Mouse (Mus musculus) small intestine, adult 2 months (tissue): Measurements from ENCODE around the gene Slc5a6. TPM values are rescaled to one million over a fixed set of nuclear protein-coding genes. Genes with fewer than 3 reads are reported as not detected.
"Not testable (repeated sequence)": the region's sequence is repeated elsewhere in the genome, so short reads cannot be mapped to it uniquely, and the experiment has no call there.

Experiments
- H3K27ac ChIP-seq: fragments of 200-500 bp; 2 replicates; pipeline ENCODE4 v1.5.1; 2012; ENCODE audit warnings: low read depth, low read length, control low read depth, inconsistent platforms; ENCODE audit not compliant: insufficient read depth
- H3K27me3 ChIP-seq: fragments of 200-500 bp; 2 replicates; pipeline ENCODE4 v1.6.1; 2012; ENCODE audit warnings: mild to moderate bottlenecking, moderate library complexity, low read length, inconsistent platforms; ENCODE audit not compliant: control insufficient read depth, insufficient read depth
- H3K36me3 ChIP-seq: fragments of 200-500 bp; 2 replicates; pipeline ENCODE4 v1.6.1; 2012; ENCODE audit warnings: mild to moderate bottlenecking, low read length, control low read depth, inconsistent platforms; ENCODE audit not compliant: control insufficient read depth, insufficient read depth
- H3K4me1 ChIP-seq: fragments of 200-500 bp; 2 replicates; pipeline ENCODE4 v1.6.1; 2012; ENCODE audit warnings: low read length, inconsistent platforms, mixed read lengths; ENCODE audit not compliant: control insufficient read depth, insufficient read depth, insufficient read length
- H3K4me3 ChIP-seq: fragments of 200-500 bp; 2 replicates; pipeline ENCODE4 v1.5.1; 2012; ENCODE audit warnings: low read depth, mild to moderate bottlenecking, control low read depth, inconsistent platforms, low read length, moderate library complexity
- CTCF ChIP-seq: fragments of 200-500 bp; IDR thresholded peaks from 2 replicates; pipeline ENCODE4 v1.5.1; 2012; ENCODE audit warnings: low read depth, mild to moderate bottlenecking, control low read depth, inconsistent platforms, low read length, moderate library complexity, mixed read lengths; ENCODE audit not compliant: insufficient replicate concordance, insufficient read length; ENCODE audit errors: extremely low read depth
- POLR2A ChIP-seq: fragments of 200-500 bp; IDR thresholded peaks from 2 replicates; pipeline ENCODE4 v1.6.1; 2012; ENCODE audit warnings: low read depth, mild to moderate bottlenecking, control low read depth, inconsistent platforms, low read length, moderate library complexity
- whole genome bisulfite sequencing: fragments of 180-500 bp; shearing (Covaris S2); methylation state at CpG from one replicate; pipeline ENCODE4 v1.1.7; 2018; 5-methylcytosine and 5-hydroxymethylcytosine counted together
- polyA plus RNA-seq: library from polyadenylated mRNA; depleted of rRNA; stranded (reverse); fragments of >200 nt; gene quantifications from 2 replicates; pipeline ENCODE4 v1.2.3, GENCODE M21; 2012

Slc5a6 gene
- polyA plus RNA-seq, 1 experiment, result 75.0 TPM

DNA sequence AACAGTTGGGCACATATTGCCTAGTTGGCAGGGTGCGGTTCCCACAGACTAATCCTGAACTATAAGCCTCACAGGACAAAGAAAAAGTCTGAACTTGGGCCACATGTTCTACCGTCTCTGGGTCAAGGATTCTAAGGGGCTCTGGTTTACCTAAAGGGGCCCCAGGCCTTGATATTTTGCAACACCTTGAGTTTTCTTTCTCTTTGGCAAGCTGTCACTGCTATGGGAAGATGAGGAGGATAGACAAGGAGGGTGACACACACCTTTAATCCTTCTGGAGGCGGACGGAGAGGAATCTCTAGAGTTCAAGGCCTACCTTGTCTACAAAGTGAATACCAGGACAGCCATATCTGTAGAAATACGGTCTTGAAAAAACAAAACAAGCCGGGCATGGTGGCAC lies 2.3 kb downstream of the Slc5a6 start:
- 92% methylated on average over 6 of the region's 6 CpGs for WGBS
- H3K36me3 ChIP-seq, result peaks cover 18% of the 10 kb centered on the region
- H3K27me3 ChIP-seq, result no peaks in the 10 kb centered on the region
- TF ChIP-seq CTCF (no peak), POLR2A (no peak)
- H3K4me3 ChIP-seq, result no peak overlapping the region
- no peaks in the 10 kb centered on the region for H3K4me1 ChIP-seq
- H3K27ac ChIP-seq, result no peak overlapping the region

GRCm38 (mm10) chr5:31038171-31038845 lies 10.4 kb downstream of the Slc5a6 start:
- H3K4me3 ChIP-seq, result no peak overlapping the region
- peaks cover 4% of the 10 kb centered on the region; the same call in 1 of the 2 replicates for H3K4me1 ChIP-seq
- H3K27ac ChIP-seq, result no peak overlapping the region
- peaks cover 20% of the 10 kb centered on the region for H3K36me3 ChIP-seq
- TF ChIP-seq CTCF (no peak), POLR2A (no peak)
- WGBS, result 77% methylated on average over 7 of the region's 7 CpGs
- no peaks in the 10 kb centered on the region for H3K27me3 ChIP-seq

GRCm38 (mm10) chr5:31036556-31036955 lies 12.2 kb downstream of the Slc5a6 start:
- H3K4me3 ChIP-seq, H3K27ac ChIP-seq, H3K27me3 ChIP-seq, H3K4me1 ChIP-seq, H3K36me3 ChIP-seq: not testable (repeated sequence)
- 80% methylated on average over 11 of the region's 11 CpGs for WGBS

- Histone ChIP-seq H3K4me3 (no peak overlapping the region), H3K27ac (no peak overlapping the region), H3K36me3 (peaks cover 2% of the 10 kb centered on the region; the same call in 1 of the 2 replicates), H3K4me1 (peaks cover 7% of the 10 kb centered on the region; the same call in 1 of the 2 replicates), H3K27me3 (no peaks in the 10 kb centered on the region)
- TF ChIP-seq CTCF, result no peak
- no peak for TF ChIP-seq POLR2A
- WGBS, result 91% methylated on average over 6 of the region's 6 CpGs
These were observed 14.1 kb downstream of the Slc5a6 start for GRCm38 (mm10) chr5:31034669-31035068.

DNA sequence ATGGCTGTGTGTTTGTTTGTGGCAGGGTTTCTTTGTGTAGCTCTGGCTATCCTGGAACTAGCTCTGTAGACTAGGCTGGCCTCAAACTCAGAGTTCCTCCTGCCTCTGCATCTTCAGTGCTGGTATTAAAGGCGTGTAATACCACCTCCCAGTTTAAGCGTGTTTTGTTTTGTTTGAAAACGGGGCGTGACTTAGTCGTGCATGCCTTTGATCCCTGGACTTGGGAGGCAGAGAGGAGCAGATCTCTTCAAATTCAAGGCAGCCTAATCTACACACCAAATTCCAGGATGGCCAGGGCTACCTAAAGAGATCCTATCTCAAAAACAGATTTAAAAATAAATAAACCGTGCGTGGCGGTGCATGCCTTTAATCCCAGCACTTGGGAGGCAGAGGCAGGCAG lies 17.2 kb downstream of the Slc5a6 start:
- H3K36me3 ChIP-seq, result peaks cover 2% of the 10 kb centered on the region; the same call in 1 of the 2 replicates
- TF ChIP-seq CTCF (no peak), POLR2A (no peak)
- 62% methylated on average over 8 of the region's 8 CpGs for WGBS

GRCm38 (mm10) chr5:31030926-31031325 lies 17.8 kb downstream of the Slc5a6 start:
- WGBS, result 25% methylated on average over 4 of the region's 4 CpGs
- H3K27ac ChIP-seq, result no peak overlapping the region
- H3K36me3 ChIP-seq, result no peaks in the 10 kb centered on the region
- TF ChIP-seq CTCF (no peak), POLR2A (no peak)
- H3K4me3 ChIP-seq, result no peak overlapping the region
- H3K27me3 ChIP-seq, result no peaks in the 10 kb centered on the region
- 0 out of 2 replicates have a peak, but pooled peaks cover 4% of the 10 kb centered on the region for H3K4me1 ChIP-seq

More for the DNA sequence above, 17.2 kb downstream of the Slc5a6 start:
- Histone ChIP-seq H3K4me1 (peaks cover 4% of the 10 kb centered on the region; the same call in 1 of the 2 replicates), H3K27me3 (no peaks in the 10 kb centered on the region), H3K4me3 (no peak overlapping the region), H3K27ac (no peak overlapping the region)

DNA sequence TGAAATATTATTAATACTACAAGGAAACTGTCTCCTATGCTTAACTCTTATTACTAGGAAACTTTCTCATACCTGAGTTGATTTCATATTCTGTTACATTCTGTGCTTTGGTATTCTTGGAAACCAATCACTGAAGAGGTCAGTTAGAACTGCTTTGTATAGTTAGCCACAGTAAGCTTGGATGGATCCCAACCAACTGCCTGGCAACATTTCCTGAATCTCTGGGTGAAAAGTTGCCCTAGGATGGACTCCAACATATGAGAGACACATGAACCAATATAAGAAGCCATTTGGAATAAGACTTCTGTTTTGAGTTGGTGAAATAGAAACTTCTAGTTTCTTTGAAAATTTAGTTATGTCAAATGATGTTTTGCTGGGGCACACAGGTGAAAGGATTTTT lies 24.1 kb downstream of the Slc5a6 start:
- Histone ChIP-seq H3K27me3 (no peaks in the 10 kb centered on the region), H3K27ac (no peak overlapping the region), H3K36me3 (no peaks in the 10 kb centered on the region), H3K4me3 (no peak overlapping the region), H3K4me1 (peaks cover 1% of the 10 kb centered on the region; the same call in 1 of the 2 replicates)
- no peak for TF ChIP-seq POLR2A

DNA sequence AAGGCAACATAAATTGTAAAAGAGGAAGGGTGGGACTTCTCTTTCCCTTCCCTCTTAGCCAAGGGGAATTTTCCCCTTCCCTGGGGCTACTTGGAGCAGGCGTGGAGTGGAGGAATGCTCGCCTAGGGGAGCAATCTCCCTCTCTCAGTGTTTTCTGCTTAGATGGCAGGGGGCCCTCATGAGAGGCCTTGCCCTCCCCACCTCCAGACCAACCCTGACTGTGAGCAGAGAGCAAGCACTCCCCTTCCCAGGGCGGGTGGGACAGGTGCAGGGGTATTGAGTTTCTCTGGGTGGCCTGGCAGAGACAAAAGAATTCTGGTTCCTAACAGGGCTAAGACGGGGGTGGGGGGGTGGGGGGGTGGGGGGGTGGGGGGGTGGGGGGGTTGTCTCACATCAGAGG lies 25.5 kb downstream of the Slc5a6 start:
- H3K36me3 ChIP-seq, result no peaks in the 10 kb centered on the region
- no peak for TF ChIP-seq CTCF
- no peak for TF ChIP-seq POLR2A
- peaks cover 1% of the 10 kb centered on the region; the same call in 1 of the 2 replicates for H3K4me1 ChIP-seq
- no peak overlapping the region for H3K27ac ChIP-seq
- H3K4me3 ChIP-seq, result no peak overlapping the region
- no peaks in the 10 kb centered on the region for H3K27me3 ChIP-seq
- WGBS, result 60% methylated on average over 4 of the region's 4 CpGs
